Mouse (Mus musculus) CD8-positive naive resting alpha-beta T cell, adult 2 months (primary cell): ENCODE measurements around the gene Wdr46.

Experiments
- DNase-seq, 2 experiments: peaks; one replicate each; pipeline ENCODE4 v3.0.0; 2022; ENCODE audit warnings: low read depth in 2 of 2, low spot score in 2 of 2

Wdr46 gene

DNA sequence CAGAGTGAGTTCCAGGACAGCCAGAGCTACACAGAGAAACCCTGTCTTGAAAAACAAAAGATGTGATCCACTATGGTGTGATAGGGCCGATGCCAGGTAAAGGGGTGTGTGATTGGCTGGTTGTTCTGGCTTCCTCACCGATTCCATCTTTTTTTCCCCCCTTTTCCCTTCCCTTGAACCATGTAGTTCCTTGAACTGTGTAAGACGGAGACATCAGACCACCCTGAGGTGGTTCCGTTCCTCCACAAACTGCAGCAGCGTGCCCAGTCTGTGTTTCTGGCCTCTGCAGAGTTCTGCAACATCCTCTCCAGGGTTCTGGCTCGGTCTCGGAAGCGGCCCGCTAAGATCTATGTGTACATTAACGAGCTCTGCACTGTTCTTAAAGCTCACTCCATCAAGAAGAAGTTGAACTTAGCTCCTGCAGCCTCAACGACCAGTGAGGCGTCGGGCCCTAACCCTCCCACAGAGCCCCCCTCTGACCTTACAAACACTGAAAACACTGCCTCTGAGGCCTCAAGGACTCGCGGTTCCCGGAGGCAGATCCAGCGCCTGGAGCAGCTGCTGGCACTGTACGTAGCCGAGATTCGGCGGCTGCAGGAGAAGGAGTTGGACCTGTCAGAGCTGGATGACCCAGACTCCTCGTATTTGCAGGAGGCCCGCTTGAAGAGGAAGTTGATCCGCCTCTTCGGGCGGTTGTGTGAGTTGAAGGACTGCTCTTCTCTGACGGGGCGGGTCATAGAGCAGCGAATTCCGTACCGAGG is 29.2 kb upstream of the Wdr46 start:
- DNase-seq: no peak

DNA sequence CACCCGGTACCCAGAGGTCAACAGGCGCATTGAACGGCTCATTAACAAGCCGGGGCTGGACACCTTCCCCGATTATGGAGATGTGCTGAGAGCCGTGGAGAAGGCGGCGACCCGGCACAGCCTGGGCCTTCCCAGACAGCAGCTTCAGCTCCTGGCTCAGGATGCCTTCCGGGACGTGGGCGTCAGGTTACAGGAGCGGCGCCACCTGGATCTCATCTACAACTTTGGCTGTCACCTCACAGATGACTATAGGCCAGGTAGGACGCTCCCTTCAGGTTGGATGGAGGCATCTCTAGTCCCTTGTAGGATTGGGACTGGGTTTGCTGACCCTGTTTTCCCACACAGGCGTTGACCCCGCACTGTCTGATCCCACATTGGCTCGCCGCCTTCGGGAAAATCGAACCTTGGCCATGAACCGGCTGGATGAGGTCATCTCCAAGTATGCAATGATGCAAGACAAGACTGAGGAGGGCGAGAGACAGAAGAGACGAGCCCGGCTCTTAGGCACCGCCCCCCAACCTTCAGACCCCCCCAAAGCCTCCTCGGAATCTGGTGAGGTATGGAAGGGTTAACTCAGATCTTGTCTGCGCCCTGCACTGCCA is 28.5 kb upstream of the Wdr46 start:
- DNase-seq: no peak

GRCm38 (mm10) chr17:33913264-33913663 is 27.2 kb upstream of the Wdr46 start:
- no peak for DNase-seq

DNA sequence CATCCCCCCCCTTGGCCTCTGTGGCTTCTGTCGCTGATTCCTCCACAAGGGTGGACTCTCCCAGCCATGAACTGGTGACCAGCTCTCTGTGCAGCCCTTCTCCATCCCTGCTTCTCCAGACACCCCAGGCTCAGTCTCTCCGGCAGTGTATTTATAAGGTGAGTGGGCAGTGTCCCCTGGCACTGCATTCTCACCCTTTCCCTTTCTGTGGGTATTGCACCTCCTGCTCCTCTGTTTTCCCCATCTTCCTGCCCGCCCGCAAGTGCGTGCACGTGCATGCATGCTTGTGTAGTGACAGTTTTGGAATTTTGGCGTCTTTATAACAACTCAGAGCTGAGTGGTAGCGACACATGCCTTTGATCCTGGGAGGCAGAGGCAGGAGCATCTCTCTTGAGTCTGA is 26.6 kb upstream of the Wdr46 start:
- DNase-seq: no peak

DNA sequence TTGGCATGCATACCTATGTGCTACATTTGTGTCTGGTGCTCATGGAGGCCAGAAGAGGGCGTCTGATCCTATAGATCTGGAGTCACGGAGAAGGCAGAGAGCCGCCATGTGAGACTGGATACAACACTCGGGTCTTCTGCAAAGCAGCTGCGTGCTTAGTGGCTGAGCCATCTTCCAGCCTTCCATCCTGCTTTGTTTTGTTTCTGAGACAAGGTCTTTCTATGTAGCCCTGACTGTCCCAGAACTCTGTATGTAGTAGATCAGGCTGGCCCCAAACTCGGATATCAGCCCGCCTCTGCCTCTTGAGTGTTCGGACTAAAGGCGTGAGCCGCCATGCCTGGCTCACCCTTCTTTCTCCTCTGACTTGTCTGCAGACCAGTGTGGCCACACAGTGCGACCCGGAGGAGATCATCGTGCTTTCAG is 25.5 kb upstream of the Wdr46 start:
- DNase-seq: no peak

DNA sequence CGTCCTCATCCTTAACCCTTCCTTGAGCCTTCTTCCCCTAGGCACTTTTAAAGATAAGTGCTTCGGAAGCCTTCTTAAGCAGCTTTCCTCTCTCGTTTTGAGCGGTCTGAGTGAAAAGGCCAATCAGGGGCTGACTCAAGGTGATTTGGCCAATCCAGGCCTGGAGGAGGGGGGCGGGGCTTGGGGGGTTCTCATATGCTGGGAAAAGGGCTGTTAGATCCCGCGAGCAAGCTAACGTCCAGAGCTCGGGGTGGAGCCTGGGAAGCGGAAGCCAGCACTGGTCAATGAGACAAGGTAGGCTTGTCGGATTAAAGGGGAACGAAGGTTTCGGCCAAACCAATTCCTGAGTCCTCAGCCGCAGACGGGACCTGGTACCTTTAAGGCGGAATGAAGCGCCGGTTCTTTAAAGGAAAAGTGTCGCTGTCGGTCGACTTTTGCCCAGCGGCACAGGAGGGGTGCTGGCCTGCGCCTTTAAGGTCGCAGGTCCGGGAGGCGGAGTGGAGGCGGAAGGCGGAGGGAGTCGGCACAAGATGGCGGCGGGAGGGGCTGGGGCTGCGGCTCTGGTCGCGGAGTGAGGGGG is 24.7 kb upstream of the Wdr46 start, which contains the start of the genes Tapbp and Zbtb22:
Gene Tapbp (plus strand): TSS at position 229 of the 580 bp plus-strand sequence.
Gene Zbtb22 (plus strand): TSS at position 234 of the 580 bp plus-strand sequence.
- DNase-seq: peak; percentile 84 to 93

DNA sequence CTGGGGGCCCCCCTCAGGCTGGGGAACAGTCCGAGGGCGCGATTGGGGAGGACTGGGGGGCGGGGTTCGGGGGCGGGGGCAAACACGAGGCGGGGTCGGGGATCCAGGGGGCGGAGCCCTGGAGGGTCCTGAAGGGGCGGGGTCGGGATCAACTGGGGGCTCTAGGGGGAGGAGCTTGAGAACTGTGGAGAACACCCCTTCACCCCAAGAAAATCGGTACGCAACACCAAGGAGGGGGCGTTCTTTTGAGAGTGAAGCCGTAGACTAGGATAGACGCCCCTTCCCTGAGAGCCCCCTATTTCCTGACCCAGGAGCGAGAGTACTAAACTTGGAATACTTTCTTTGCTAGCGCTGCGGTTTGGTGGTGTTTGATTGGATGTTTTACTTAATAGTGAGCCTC is 24.2 kb upstream of the Wdr46 start:
- DNase-seq: no peak

DNA sequence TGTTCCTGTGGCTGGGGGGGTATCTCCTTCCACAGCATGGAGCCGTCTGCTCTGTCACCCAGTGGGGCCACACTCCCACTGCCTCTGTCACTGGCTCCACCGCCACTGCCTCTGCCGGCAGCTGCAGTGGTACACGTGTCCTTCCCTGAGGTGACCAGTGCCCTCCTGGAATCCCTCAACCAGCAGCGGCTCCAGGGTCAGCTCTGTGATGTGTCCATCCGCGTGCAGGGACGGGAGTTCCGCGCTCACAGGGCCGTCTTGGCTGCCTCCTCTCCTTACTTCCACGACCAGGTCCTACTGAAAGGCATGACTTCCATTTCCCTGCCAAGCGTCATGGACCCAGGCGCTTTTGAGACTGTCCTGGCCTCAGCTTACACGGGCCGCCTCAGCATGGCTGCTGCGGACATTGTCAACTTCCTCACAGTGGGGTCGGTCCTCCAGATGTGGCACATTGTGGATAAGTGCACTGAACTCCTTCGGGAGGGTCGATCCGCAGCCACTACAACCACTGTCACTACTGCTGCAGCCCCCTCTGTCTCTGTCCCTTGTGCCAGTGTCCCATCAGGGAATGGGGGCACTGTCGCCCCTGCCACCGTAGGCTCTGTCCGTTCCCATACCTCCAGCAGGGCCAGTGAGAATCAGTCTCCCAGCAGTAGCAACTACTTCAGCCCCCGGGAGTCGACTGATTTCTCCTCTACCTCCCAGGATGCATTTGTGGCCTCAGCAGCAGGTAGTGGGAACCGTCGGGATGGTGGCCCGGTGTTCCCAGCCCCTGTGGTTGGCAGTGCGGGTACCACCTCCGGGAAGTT is 23.4 kb upstream of the Wdr46 start:
- DNase-seq: no peak

GRCm38 (mm10) chr17:33917656-33918292 is 22.7 kb upstream of the Wdr46 start:
- no peak for DNase-seq

DNA sequence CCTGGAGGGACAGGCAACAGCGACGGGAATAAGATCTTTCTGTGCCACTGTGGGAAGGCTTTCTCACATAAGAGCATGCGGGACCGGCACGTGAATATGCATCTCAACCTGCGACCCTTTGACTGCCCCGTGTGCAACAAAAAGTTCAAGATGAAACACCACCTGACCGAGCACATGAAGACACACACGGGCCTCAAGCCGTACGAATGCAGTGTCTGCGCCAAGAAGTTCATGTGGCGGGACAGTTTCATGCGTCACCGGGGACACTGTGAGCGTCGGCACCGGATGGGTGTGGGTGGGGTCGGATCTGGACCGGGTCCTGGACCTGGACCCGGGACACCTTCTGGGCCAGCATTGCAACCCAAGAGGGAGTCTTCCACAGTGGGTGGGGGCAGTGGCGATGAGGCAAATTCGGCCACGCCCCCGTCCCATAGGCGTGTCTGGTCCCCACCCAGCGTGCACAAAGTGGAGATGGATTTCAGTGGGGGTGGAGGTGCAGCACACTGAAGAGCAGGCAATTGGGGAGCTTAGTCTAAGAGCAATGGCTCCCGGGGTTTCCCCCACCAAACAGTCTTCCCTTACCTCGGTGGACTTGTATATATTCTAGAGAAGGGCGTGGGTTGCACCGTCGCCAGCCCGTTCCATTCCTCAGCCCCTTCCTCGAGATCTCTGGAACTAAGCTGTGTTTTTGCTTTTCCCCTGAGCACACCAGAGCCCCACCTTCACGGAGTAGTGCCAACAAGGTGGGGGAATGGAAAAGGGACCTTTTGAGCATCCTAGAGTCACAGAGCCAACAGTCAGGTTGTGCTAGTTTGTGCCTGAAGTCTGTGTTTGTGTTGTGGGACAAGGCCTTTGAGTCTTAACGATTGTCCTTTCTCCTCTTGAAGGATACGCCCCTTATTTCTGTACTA is 21.9 kb upstream of the Wdr46 start:
- no peak for DNase-seq

DNA sequence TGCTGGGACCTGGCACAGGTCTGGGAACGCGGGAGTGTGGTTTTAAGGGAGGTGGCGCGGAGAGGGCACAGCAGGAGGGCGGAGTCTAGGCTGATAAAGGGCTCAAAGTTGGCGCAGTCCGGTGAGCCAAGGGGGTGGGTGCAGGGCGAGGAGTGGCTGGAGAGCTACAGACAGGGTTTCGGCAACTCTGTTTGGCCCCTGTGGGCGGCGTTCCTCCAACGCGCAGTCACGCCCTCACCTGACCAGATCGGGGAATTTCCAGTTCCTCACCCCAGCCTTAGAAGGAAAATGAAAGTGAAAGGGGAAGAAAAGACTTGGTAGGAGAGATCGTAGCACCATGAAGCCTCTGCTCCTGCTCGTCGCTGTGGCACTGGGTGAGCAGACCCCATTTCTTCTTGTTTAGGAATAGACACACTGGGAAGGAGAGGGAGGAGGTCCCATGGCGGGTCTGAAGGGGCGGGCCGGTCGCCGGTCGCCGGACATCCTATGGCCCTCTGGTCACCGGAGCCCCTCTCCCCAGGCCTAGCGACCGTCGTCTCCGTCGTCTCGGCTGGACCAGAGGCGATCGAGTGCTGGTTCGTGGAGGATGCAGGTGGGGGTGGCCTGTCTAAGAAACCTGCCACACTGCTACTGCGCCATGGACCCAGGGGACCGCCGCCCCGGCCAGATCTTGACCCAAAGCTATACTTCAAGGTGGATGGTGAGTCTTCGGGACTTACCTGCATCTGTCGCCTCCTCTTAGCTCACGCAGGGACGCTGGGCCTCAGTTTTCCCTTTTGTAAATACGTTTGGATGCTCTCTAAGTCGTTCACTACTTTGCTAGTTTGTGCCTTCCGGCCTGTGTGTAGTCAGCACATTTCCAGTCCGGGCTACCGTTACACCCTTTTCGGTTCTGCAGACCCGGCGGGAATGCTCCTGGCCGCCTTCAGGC is 20.8 kb upstream of the Wdr46 start:
- DNase-seq: peak; percentile 69 to 77

DNA sequence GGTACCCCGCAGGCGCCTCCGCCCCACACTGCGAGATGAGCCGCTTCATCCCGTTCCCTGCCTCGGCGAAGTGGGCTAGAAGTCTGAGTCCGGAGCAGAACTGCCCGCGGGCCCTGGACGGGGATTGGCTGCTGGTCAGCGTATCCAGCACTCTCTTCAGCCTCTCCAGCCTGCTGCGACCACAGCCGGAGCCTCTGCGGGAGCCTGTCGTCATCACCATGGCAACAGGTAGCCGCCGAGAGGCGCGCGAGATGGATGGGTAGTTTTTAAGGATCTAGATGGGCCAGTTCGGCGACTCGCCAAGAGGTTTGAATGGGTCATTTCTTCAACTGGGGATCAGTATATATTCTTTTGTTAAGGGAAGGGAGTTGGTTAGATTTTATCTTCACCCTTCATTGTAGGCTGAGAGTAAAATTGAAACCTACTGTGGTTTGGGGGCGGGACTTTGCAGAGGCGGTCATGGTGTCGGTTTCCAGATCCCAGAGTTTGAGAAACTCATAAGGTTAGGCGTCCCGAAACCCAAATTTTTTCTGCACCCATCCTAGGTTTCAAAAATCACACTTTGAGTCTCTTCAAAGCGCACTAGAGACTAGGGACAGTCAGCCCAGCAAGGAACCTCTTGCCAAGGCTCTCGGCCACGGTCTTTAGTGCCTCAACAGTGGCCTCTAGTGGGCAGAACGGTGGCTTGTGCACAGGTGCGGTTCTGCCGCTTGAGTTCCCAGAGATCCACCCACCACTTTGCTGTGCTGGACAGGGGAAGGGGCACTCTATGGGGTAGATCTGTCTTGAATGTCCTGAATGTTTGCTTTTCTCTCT is 20.0 kb upstream of the Wdr46 start:
- peak; percentile 77 to 87 for DNase-seq

GRCm38 (mm10) chr17:33921361-33921760 is 19.1 kb upstream of the Wdr46 start:
- DNase-seq: no peak

DNA sequence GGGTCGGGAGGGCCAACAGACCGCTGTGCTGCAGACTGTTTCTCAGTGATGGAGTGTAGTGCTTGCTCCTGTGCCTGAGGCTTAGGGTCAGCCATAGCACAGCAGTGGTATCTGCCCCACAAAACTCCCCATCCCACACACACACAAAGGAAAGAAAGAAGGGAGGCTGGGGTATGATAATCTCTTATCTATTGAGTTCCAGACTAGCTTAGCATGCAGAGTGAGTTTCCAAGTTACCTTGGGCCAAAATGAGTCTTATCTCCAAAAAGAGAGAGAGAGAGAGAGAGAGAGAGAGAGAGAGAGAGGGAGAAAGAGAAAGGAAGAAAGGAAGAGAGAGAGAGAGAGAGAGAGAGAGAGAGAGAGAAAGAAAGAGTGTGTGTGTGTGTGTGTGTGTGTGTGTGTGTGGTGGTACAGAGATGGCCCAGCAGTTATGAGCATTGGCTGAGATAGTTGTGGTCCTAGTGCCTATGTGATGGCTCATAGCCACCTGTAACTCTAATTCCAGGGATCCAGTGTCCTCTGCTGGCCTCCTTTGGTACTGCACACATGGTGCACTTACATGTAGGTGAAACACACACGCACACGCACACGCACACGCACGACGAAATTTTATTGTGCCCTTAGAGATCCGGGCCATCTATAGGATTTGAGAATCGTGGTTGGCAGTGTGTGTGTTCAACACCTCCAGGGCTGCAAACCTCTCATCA is 15.7 kb upstream of the Wdr46 start:
- DNase-seq: peak; percentile 68 to 77

DNA sequence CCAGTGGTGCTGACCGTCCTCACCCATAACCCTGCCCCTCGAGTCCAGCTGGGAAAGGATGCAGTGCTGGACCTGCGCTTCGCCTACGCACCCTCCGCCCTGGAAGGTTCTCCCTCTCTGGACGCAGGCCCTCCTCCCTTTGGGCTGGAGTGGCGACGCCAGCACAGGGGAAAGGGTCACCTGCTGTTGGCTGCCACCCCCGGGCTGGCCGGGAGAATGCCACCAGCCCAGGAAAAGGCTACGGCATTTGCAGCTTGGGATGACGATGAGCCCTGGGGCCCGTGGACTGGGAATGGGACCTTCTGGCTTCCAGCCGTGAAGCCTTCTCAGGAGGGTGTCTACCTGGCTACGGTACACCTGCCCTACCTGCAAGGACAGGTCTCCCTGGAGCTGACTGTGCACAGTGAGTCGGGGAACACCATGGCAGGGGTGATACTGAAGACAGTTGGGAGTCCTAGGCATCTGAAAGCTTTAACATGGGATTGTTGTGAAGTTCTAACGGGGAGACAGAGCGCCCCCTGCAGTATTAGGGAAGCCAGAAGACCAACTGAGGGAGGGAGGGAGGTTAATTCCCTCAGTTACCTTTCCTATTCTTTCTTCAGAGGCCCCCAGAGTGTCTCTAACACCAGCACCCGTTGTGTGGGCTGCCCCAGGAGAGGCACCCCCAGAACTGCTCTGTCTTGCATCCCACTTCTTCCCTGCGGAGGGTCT is 14.9 kb upstream of the Wdr46 start:
- DNase-seq: no peak

- no peak for DNase-seq
Observed at GRCm38 (mm10) chr17:33926207-33926932, 14.1 kb upstream of the Wdr46 start.
